Mouse (Mus musculus): Measurements from ENCODE around the gene Tut1. TPM values are rescaled to one million over a fixed set of nuclear protein-coding genes. Genes with fewer than 3 reads are reported as not detected.

The Tut1 gene
- polyA plus RNA-seq, 1 experiment from 2014 or later: 24.2 TPM

GRCm38 (mm10) chr19:8982303-8983149, 28.9 kb downstream of the Tut1 start:
- peaks cover 31% of the 10 kb centered on the region for H3K36me3 ChIP-seq (ENCODE audit: control insufficient read depth, insufficient read depth, low read length)
- WGBS: 58% methylated on average over 5 of the region's 5 CpGs
- no peak overlapping the region for H3K4me3 ChIP-seq (ENCODE audit: low read depth, low read length)
- no peak overlapping the region for H3K9ac ChIP-seq (ENCODE audit: low read length)
- H3K9me3 ChIP-seq (replicated peaks; ENCODE audit: control insufficient read depth, low read length): no peaks in the 10 kb centered on the region
- H3K27me3 ChIP-seq (replicated peaks; ENCODE audit: control insufficient read depth, insufficient read depth, low read length): no peaks in the 10 kb centered on the region
- no peak for DNase-seq (ENCODE audit: low spot score)
- H3K27ac ChIP-seq (ENCODE audit: low read depth, low read length): no peak overlapping the region
- H3K4me1 ChIP-seq (ENCODE audit: control insufficient read depth, insufficient read depth, low read length): peaks cover 24% of the 10 kb centered on the region
- no peak for ATAC-seq
- no peak overlapping the region for H3K4me2 ChIP-seq (ENCODE audit: low read length)

GRCm38 (mm10) chr19:8983150-8983650, 29.6 kb downstream of the Tut1 start:
- H3K4me1 ChIP-seq (ENCODE audit: control insufficient read depth, insufficient read depth, low read length): peaks cover 24% of the 10 kb centered on the region
- 0 out of 2 replicates have a peak overlapping the region, but pooled peaks have one; percentile 10 for H3K9ac ChIP-seq (ENCODE audit: low read length)
- no peak for DNase-seq (ENCODE audit: low spot score)
- WGBS: 62% methylated on average over 4 of the region's 4 CpGs
- H3K27ac ChIP-seq (ENCODE audit: low read depth, low read length): no peak overlapping the region
- no peak overlapping the region for H3K4me2 ChIP-seq (ENCODE audit: low read length)
- no peaks in the 10 kb centered on the region for H3K9me3 ChIP-seq (replicated peaks; ENCODE audit: control insufficient read depth, low read length)
- H3K4me3 ChIP-seq (ENCODE audit: low read depth, low read length): no peak overlapping the region
- no peak for ATAC-seq
- H3K27me3 ChIP-seq (replicated peaks; ENCODE audit: control insufficient read depth, insufficient read depth, low read length): no peaks in the 10 kb centered on the region
- H3K36me3 ChIP-seq (ENCODE audit: control insufficient read depth, insufficient read depth, low read length): peaks cover 24% of the 10 kb centered on the region

- H3K27me3 ChIP-seq (replicated peaks; ENCODE audit: control insufficient read depth, insufficient read depth, low read length): peaks cover 9% of the 10 kb centered on the region; the same call in 1 of the 2 replicates
- peak overlapping the region; percentile 35; the same call in 1 of the 2 replicates for H3K27ac ChIP-seq (ENCODE audit: low read depth, low read length)
- H3K9ac ChIP-seq (ENCODE audit: low read length): 0 out of 2 replicates have a peak overlapping the region, but pooled peaks have one; percentile 9
- peaks cover 28% of the 10 kb centered on the region for H3K4me1 ChIP-seq (ENCODE audit: control insufficient read depth, insufficient read depth, low read length)
- H3K36me3 ChIP-seq (ENCODE audit: control insufficient read depth, insufficient read depth, low read length): peaks cover 12% of the 10 kb centered on the region
- peak overlapping the region; percentile 32 for H3K4me2 ChIP-seq (ENCODE audit: low read length)
- H3K4me3 ChIP-seq (ENCODE audit: low read depth, low read length): no peak overlapping the region
- ATAC-seq (peak; percentile 83), DNase-seq (ENCODE audit: low spot score) (peak; percentile 97)
- WGBS: 3% methylated on average over 7 of the region's 7 CpGs
- no peaks in the 10 kb centered on the region for H3K9me3 ChIP-seq (replicated peaks; ENCODE audit: control insufficient read depth, low read length)
Measured at GRCm38 (mm10) chr19:8984255-8984868, 30.7 kb downstream of the Tut1 start.

- ATAC-seq (no peak), DNase-seq (ENCODE audit: low spot score) (no peak)
Measured at GRCm38 (mm10) chr19:8985891-8986290, 32.2 kb downstream of the Tut1 start.

DNA sequence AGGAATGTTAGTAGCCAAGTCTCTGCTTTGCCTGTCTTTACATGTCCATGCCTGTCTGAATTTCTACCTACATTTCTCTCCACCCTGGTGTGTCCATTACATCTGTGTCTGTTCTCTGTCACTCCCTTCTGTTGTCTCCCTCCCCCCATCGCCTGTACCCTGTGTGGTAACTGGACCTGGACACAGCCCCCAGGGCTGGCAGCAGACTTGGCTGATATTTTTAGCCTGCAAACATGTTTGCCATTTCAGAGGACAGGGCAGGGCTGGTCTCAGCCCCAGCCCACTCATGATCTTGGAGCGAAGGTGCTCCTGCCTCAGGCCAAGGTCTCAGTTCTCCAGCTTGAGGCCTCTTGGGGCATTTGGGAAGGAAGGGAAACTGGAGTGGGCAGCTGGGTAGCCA, 34.2 kb downstream of the Tut1 start:
- H3K9me3 ChIP-seq (replicated peaks; ENCODE audit: control insufficient read depth, low read length): no peaks in the 10 kb centered on the region
- H3K4me2 ChIP-seq (ENCODE audit: low read length): no peak overlapping the region
- H3K27me3 ChIP-seq (replicated peaks; ENCODE audit: control insufficient read depth, insufficient read depth, low read length): peaks cover 11% of the 10 kb centered on the region; the same call in 1 of the 2 replicates
- no peak overlapping the region for H3K4me3 ChIP-seq (ENCODE audit: low read depth, low read length)
- no peak overlapping the region for H3K9ac ChIP-seq (ENCODE audit: low read length)
- ATAC-seq (no peak), DNase-seq (ENCODE audit: low spot score) (no peak)
- H3K36me3 ChIP-seq (ENCODE audit: control insufficient read depth, insufficient read depth, low read length): no peaks in the 10 kb centered on the region
- WGBS: 38% methylated on average over 2 of the region's 2 CpGs
- no peak overlapping the region for H3K27ac ChIP-seq (ENCODE audit: low read depth, low read length)
- H3K4me1 ChIP-seq (ENCODE audit: control insufficient read depth, insufficient read depth, low read length): peaks cover 38% of the 10 kb centered on the region

More at GRCm38 (mm10) chr19:8985891-8986290, 32.2 kb downstream of the Tut1 start:
- no peak overlapping the region for H3K27ac ChIP-seq (ENCODE audit: low read depth, low read length)
- H3K27me3 ChIP-seq (replicated peaks; ENCODE audit: control insufficient read depth, insufficient read depth, low read length): peaks cover 11% of the 10 kb centered on the region; the same call in 1 of the 2 replicates
- no peak overlapping the region for H3K9ac ChIP-seq (ENCODE audit: low read length)
- WGBS: 71% methylated on average over 5 of the region's 5 CpGs
- H3K4me2 ChIP-seq (ENCODE audit: low read length): no peak overlapping the region
- no peaks in the 10 kb centered on the region; the same call in none of the 2 replicates for H3K36me3 ChIP-seq (ENCODE audit: control insufficient read depth, insufficient read depth, low read length)
- peaks cover 38% of the 10 kb centered on the region for H3K4me1 ChIP-seq (ENCODE audit: control insufficient read depth, insufficient read depth, low read length)
- no peaks in the 10 kb centered on the region for H3K9me3 ChIP-seq (replicated peaks; ENCODE audit: control insufficient read depth, low read length)
- H3K4me3 ChIP-seq (ENCODE audit: low read depth, low read length): no peak overlapping the region

DNA sequence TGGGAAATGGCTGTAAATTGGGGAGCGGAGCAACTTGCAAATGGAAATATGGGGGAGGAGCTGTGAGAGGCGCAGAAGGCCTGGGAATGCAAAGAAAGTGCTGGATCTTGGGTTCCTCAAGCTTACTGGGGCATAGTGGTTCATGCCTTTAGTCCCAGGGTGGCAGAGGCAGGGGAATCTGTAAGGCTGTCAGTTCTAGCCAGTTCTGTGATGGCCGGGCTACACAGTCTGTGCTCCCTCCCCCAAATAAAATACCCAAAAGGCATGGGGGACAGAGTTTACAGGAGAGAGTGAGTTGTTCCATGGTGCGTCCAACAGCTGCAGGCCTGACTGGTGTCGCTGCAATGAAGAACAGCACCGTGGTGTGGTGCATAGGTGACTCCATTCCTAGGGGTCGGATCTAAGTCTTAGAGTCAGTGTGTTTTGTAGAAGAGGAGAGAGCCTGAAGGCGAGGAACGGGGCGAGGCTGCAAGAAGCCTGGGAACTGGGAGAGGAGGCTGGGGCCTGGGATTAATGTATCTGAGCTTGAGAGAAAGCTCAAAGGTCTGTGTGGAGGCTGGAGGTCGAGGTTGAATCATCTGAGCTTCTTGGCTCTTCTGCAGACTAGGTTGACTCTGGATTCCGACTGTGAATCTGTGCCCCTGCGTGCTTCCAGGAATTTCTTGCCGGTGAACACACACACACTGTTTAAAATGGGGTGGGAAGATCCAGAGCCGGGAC, 34.9 kb downstream of the Tut1 start:
- H3K27ac ChIP-seq (ENCODE audit: low read depth, low read length): no peak overlapping the region
- H3K27me3 ChIP-seq (replicated peaks; ENCODE audit: control insufficient read depth, insufficient read depth, low read length): peaks cover 11% of the 10 kb centered on the region; the same call in 1 of the 2 replicates
- H3K9ac ChIP-seq (ENCODE audit: low read length): no peak overlapping the region
- peaks cover 34% of the 10 kb centered on the region for H3K4me1 ChIP-seq (ENCODE audit: control insufficient read depth, insufficient read depth, low read length)
- DNase-seq (ENCODE audit: low spot score) (no peak), ATAC-seq (no peak)
- H3K4me3 ChIP-seq (ENCODE audit: low read depth, low read length): peak overlapping the region; percentile 38
- H3K9me3 ChIP-seq (replicated peaks; ENCODE audit: control insufficient read depth, low read length): no peaks in the 10 kb centered on the region
- no peaks in the 10 kb centered on the region for H3K36me3 ChIP-seq (ENCODE audit: control insufficient read depth, insufficient read depth, low read length)
- 20% methylated on average over 15 of the region's 15 CpGs for WGBS
- H3K4me2 ChIP-seq (ENCODE audit: low read length): peak overlapping the region; percentile 89

DNA sequence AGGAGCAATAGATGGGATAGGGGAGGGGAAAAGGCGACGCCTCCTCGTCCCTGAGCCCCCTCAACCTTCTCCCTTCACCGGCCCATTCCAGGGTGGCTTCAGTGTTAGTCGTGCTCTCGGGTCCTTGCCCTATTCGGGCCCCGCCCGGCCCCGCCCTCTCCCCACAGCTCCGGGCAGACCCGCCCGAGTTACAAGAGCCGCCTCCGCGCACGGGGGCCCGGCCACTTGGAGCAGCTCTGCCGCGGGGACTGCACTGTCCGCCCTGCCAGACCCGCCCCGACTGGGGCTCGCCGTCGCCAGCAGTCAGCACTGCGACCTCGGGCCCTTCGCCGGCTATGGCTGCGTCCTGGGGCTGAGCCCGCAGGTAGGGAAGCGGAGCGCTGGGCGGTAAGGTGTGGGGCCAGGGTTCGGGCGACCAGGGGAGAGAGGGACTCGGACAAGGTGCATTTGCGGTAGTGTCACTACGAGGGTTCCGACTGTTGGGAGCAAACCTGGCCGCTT, 35.5 kb downstream of the Tut1 start, which contains the start of gene Ahnak:
Gene Ahnak (plus strand): TSS at position 219 of the 501 bp plus-strand sequence.
- ATAC-seq: peak; percentile 19
- Histone ChIP-seq H3K36me3 (ENCODE audit: control insufficient read depth, insufficient read depth, low read length) (no peaks in the 10 kb centered on the region), H3K4me3 (ENCODE audit: low read depth, low read length) (peak within 1 kb of the TSS; percentile 38), H3K4me1 (ENCODE audit: control insufficient read depth, insufficient read depth, low read length) (peaks cover 28% of the 10 kb centered on the region), H3K27me3 (replicated peaks; ENCODE audit: control insufficient read depth, insufficient read depth, low read length) (peaks cover 11% of the 10 kb centered on the region; the same call in 1 of the 2 replicates), H3K9ac (ENCODE audit: low read length) (peak within 1 kb of the TSS; percentile 64), H3K4me2 (ENCODE audit: low read length) (peak within 1 kb of the TSS; percentile 89), H3K9me3 (replicated peaks; ENCODE audit: control insufficient read depth, low read length) (no peaks in the 10 kb centered on the region), H3K27ac (ENCODE audit: low read depth, low read length) (no peak within 1 kb of the TSS)
- no peak for DNase-seq (ENCODE audit: low spot score)
- WGBS: under 1% methylated on average over 42 of the region's 42 CpGs
